Mouse (Mus musculus): ENCODE results near the gene Olfr372. TPM values are rescaled to one million over a fixed set of nuclear protein-coding genes. Genes with fewer than 3 reads are reported as not detected.

The Olfr372 gene
- not detected in 2 replicates for polyA plus RNA-seq (2015; fragmentation: Nextera tagmentation; extraction: Ambion mirVana)

GRCm38 (mm10) chr8:72040918-72041317 is at the start of gene Olfr372:
TSS of gene Olfr372 (plus strand) at chr8:72041218.

GRCm38 (mm10) chr8:72009473-72009872 is 31.5 kb upstream of the Olfr372 start, which contains the start of gene Cyp4f18:
TSS of gene Cyp4f18 (minus strand) at chr8:72009626.

GRCm38 (mm10) chr8:72082877-72083276 is 41.9 kb downstream of the Olfr372 start, which contains the start of gene Olfr373:
TSS of gene Olfr373 (plus strand) at chr8:72083177.

GRCm38 (mm10) chr8:72106740-72107139 is 65.7 kb downstream of the Olfr372 start, which contains the start of gene Olfr374:
TSS of gene Olfr374 (plus strand) at chr8:72107040.

Other genes with a start within 250 kb of the Olfr372 start
- 5.3 and 5.6 TPM in 2 replicates for gene Zfp709, start 159.2 kb upstream of the Olfr372 start, polyA plus RNA-seq (2015; fragmentation: Nextera tagmentation; extraction: Ambion mirVana)
- 2.7 and 3.2 TPM in 2 replicates for gene Zfp882, start 132.6 kb upstream of the Olfr372 start, polyA plus RNA-seq (2015; fragmentation: Nextera tagmentation; extraction: Ambion mirVana)
- gene Zfp617, start 132.6 kb upstream of the Olfr372 start, polyA plus RNA-seq (2015; fragmentation: Nextera tagmentation; extraction: Ambion mirVana): 17.0 and 21.5 TPM in 2 replicates
- gene Zfp961, start 90.2 kb upstream of the Olfr372 start, polyA plus RNA-seq (2015; fragmentation: Nextera tagmentation; extraction: Ambion mirVana): 15.1 and 18.7 TPM in 2 replicates
- 3.0 and 4.5 TPM in 2 replicates for gene Cyp4f18, start 31.6 kb upstream of the Olfr372 start, polyA plus RNA-seq (2015; fragmentation: Nextera tagmentation; extraction: Ambion mirVana)
- not detected in 2 replicates for gene Olfr373, start 42.0 kb downstream of the Olfr372 start, polyA plus RNA-seq (2015; fragmentation: Nextera tagmentation; extraction: Ambion mirVana)
- 0.03 TPM in 1 of 2 replicates, not detected in the other for gene Olfr374, start 65.8 kb downstream of the Olfr372 start, polyA plus RNA-seq (2015; fragmentation: Nextera tagmentation; extraction: Ambion mirVana)
- 309 and 335 TPM in 2 replicates for gene Tpm4, start 93.8 kb downstream of the Olfr372 start, polyA plus RNA-seq (2015; fragmentation: Nextera tagmentation; extraction: Ambion mirVana)
- gene Rab8a, start 120.0 kb downstream of the Olfr372 start, polyA plus RNA-seq (2015; fragmentation: Nextera tagmentation; extraction: Ambion mirVana): 75.7 and 78.6 TPM in 2 replicates
- 0.17 and 0.26 TPM in 2 replicates for gene Hsh2d, start 148.4 kb downstream of the Olfr372 start, polyA plus RNA-seq (2015; fragmentation: Nextera tagmentation; extraction: Ambion mirVana)
- 0.17 and 0.25 TPM in 2 replicates for gene Cib3, start 171.6 kb downstream of the Olfr372 start, polyA plus RNA-seq (2015; fragmentation: Nextera tagmentation; extraction: Ambion mirVana)
- gene Gm11034, start 172.4 kb downstream of the Olfr372 start, polyA plus RNA-seq (2015; fragmentation: Nextera tagmentation; extraction: Ambion mirVana): not detected in 2 replicates
- 81.4 and 84.4 TPM in 2 replicates for gene Fam32a, start 178.5 kb downstream of the Olfr372 start, polyA plus RNA-seq (2015; fragmentation: Nextera tagmentation; extraction: Ambion mirVana)
- 77.1 and 78.9 TPM in 2 replicates for gene Ap1m1, start 198.8 kb downstream of the Olfr372 start, polyA plus RNA-seq (2015; fragmentation: Nextera tagmentation; extraction: Ambion mirVana)

All from adrenal gland, postnatal 0 days (tissue).